Mouse (Mus musculus) frontal cortex, postnatal 14 days (tissue): ENCODE data around the gene Nr2f6.

Source experiments
- DNase-seq, 2 experiments: peaks; one replicate each; pipeline ENCODE4 v3.0.0; 2022; ENCODE audit warnings: low spot score in 2 of 2

The Nr2f6 gene

DNA sequence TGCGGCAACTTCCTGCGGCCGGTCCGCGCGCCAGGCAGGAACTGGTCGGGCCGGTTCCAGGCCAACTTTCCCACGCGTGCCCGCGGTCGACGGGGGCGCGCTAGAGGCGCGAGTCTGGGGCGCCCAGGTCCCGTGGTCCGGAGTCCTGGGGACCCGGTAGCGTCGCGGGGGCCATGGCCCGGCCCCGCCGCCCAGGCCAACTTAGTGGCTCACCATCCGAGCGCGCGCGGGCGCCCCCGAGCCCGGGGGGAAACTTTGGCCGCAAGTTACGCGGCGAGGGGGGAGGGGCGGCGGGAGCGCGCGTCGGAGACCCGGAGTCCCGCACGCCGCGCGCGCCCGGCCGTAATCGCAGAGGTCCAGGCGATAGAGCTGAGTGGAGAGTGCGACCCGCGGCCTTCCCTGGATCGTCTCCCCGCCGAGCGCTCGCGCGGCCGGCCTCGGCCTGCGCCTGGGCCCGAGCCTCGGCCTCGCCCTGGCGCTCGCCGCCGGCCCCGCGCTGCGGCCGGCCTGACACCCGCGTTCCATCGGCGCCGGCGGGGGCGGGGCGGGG, at the start of gene Nr2f6:
Gene Nr2f6 (minus strand): TSS at position 540 of the 550 bp plus-strand sequence.
- DNase-seq = no peak

GRCm38 (mm10) chr8:71422121-71422520, 40.4 kb upstream of the Nr2f6 start:
- DNase-seq = no peak

DNA sequence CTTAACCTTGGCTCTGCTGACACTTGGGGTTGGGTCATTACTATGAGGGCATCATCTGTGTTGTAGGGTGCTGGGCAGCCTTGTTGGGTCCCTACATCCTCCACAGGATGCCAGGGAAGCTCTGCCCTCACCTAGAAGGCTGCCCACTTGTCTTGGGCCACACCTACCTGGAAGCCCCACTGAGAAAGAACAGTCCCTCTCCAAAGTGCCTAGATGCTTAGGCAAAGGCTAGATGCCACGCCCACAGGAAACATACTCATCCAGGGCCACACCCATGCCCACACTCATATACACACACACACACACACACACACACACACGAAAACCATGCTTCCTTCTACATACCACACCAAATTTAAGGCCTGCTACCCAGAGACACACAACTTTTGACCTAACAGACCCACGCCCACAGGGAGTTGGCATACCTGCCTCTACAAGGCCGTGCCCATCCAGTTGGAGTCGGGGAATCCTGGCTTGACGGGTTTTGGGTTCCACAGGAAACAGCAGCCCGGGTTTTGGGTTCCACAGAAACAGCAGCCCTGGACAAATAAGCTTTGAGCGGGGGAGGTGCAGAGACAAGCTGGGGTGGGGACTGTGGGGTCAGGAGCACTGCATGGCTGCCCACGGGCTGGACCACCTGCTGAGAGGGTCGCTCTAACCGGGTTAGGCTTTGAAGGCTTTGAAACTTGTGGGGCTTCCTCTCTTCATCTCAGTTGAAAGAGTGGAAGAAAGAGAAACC, 29.9 kb upstream of the Nr2f6 start:
- no peak for DNase-seq

- no peak for DNase-seq
Observed at GRCm38 (mm10) chr8:71408231-71408630, 26.5 kb upstream of the Nr2f6 start.

DNA sequence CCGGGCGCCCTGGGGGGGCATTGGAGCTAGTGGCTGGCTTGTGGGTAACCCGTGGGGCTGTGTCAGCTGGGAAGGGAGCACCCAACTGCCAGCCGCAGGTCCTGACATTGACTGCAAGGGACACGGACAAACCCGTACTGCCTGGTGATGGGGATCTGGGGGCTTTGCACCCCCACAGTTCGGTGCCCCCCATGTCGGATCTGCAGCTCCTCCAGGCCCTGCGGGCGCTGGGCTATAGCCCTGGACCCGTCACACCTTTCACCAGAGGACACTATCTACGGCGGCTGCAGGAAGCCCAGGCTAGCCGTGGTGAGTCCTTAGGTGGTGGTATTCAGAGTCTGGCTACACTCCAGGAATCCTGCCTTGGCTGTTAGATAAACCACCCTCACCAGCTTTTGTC, 25.7 kb upstream of the Nr2f6 start:
- DNase-seq = no peak

GRCm38 (mm10) chr8:71406099-71407015, 24.6 kb upstream of the Nr2f6 start:
- no peak for DNase-seq

DNA sequence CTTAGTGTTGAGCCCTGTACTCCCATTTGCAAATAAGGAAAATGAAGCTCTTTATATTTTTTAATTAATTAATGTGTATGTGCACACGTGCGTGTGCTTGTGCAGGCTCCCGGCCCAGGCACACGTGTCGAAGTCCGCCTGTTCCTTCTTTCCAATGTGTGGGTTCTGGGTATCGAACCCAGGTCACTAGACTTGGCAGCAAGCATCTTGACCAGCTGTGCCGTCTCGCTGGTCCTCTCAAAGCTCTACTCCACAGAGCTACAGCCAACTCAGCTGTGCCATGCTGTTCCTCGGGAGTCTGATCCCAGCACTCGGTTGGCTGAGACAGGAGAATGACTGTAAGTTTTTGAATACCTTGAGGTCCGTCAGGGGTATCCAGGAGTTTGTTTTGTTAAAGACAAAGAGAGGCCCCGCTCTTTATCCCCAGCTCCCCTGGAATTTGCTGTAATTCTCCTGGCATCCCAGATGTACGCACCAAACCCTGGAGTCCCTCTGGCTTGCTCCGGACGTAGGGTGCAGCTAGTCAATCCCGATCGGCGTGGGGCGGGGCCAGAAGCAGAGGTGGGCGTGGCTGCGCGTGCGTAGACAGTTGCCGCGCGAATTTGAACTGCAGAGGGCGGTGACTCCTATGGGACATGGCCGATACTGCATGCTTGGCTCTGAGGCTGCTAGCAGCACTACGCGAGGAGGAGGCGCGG, 23.8 kb upstream of the Nr2f6 start, which contains the start of gene Ankle1:
Gene Ankle1 (plus strand): TSS at position 610 of the 698 bp plus-strand sequence.
- DNase-seq = peak; percentile 87 to 93

- no peak for DNase-seq
Observed at GRCm38 (mm10) chr8:71404951-71405351, 23.2 kb upstream of the Nr2f6 start.

DNA sequence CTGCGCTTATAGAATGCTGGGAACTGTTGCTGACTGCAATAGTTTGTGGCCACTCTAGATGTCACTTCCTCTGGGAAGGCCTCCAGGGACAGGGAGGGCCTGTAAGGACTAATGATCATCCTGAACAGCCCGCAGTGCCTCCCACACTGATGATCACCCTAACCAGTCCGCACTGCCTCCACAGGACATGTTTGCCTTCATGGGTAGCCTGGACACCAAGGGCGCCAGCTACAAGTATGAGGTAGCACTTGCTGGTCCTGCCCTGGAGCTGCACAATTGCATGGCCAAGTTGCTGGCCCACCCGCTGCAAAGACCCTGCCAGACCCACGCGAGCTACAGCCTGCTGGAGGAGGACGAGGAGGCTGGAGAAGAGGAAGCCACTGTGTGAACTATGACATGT, 22.3 kb upstream of the Nr2f6 start:
- no peak for DNase-seq

DNA sequence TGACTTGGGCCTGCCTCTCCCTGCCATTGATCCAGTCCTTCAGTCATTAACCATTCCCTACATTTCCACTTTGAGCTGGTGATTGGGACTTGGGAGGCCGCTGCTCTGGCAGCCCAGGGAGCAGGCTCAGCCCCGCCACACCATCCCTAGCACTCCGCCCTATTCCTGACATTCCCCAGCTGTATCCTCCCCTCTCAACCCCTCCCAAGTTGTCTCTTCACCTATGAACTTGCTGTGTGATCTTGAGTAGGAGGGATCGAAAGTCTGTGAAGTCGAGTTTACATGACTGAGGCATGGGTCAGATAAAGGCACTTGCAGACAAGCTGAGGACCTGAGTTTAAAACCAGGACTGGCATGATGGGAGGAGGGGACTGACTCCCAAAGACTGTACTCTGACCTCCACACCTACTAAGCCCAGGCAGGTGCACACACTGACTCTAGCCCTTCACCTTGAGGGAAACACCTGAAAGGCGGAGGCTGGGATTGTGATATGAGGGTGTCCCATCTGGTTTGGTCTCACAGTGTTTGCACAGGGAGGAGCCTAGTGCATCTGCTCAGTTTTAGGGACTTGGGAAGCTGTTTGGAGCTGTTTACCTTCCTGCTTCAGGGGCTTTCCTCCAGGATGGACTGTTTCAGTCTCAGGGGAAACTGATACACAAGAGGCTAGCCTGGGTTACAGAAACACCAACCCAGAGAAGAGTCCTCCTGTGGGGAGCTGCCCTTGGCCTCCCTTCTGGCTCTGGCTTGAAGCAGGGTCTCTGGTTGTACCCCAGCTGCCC, 21.5 kb upstream of the Nr2f6 start:
- DNase-seq = no peak

GRCm38 (mm10) chr8:71402446-71402964, 20.7 kb upstream of the Nr2f6 start:
- DNase-seq = no peak

DNA sequence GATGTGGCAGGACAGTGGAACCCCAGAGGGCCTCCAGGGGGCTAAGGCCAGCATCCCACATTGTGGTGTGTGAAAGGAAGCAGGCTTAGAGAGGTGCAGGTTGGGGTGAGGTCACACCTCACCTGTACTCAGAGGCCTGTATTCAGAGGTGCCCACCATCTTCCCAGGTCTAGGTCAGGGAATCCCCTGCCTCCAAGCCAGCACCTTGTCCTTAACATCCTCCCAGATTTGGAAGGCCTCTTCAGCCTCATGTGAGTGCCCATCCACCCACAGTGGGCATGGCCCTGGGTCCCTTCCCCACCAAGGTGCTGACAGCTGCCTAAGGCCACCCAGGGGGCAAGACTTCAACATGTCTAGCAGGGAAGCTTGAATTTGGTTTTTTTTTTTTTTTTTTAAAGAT, 19.7 kb upstream of the Nr2f6 start:
- no peak for DNase-seq

DNA sequence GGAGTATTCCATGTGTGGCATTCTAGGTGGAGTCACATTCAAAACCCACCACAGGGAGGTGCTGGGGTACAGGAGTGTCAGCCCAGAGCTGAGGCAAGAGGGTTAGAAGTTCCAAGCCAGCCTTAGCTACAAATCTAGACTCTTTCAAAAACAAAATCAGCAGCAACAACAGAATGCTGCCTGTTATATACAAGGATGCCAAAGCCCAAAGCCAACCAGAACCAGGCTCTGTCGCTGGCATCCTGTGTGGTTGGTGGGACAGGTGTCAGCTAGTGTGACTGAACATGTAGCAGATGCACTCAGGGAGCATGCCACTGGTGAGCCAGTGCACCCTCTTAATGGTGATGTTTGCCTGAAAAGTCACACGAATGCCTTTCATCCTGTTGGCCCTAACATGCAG, 19.1 kb upstream of the Nr2f6 start:
- DNase-seq = no peak

DNA sequence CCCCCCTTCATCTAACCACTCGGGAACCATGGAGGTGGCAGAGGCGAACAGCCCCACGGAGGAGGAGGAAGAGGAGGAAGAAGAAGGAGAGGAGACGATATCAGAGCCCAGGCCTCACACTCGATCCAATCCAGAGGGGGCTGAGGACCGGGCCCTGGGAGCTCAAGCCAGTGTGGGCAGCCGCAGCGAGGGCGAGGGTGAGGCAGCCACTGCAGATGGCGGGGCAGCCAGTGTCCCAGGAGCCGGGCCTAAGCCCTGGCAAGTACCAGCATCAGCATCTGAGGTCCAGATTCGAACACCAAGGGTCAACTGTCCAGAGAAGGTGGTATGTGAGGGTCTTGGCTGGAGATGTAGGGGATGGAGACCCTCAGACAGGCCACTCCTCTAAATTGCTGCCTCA, 15.9 kb upstream of the Nr2f6 start:
- DNase-seq = no peak

GRCm38 (mm10) chr8:71396639-71397305, 15.0 kb upstream of the Nr2f6 start, which contains the start of gene Babam1:
Gene Babam1, plus strand, starts transcription at chr8:71396861.
- DNase-seq = peak; percentile 91

DNA sequence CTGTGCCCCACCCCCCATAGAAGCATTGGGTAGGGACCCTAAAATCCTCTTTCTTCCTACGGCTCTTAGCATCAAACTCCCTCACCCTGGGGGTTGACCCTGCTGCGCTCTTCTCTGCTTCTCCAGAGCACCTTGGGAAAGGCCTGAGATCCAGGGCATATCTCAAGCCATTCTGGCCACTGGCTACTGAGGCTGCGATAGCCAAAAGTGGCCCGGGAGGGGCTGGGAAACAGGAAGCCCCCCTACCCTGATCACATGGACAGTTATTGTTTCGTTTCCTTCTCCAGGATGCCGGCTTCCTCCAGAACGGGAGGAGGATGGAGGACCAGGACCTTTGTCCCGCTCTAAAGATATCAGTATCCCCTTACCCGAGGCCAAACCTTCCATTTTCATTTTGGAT, 13.9 kb upstream of the Nr2f6 start, which contains the start of gene Ushbp1:
Gene Ushbp1 (minus strand): TSS at position 174 of the 400 bp plus-strand sequence.
- no peak for DNase-seq

DNA sequence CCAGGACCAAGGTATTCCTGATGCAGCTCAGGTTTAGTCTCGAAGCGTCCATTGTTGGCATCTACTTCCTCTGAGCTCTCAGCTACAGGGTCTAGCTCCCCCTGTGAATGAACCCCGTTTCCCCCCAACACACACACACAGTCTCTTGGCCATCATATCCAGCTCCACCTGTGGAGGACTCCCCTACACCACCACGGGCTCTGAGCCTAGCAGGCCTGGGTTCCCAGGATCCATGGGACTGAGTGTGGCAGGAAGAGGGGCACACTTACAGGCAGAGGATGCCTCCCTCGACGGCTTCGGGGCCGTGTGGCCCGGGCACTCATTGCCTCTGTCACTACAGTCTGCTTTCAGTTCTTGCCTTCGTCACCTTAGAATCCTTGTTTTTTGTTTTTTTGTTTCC, 13.3 kb upstream of the Nr2f6 start:
- peak in 1 of 2 experiments; percentile 3 for DNase-seq

GRCm38 (mm10) chr8:71394481-71394880, 12.7 kb upstream of the Nr2f6 start:
- DNase-seq = peak in 1 of 2 experiments; percentile 5

DNA sequence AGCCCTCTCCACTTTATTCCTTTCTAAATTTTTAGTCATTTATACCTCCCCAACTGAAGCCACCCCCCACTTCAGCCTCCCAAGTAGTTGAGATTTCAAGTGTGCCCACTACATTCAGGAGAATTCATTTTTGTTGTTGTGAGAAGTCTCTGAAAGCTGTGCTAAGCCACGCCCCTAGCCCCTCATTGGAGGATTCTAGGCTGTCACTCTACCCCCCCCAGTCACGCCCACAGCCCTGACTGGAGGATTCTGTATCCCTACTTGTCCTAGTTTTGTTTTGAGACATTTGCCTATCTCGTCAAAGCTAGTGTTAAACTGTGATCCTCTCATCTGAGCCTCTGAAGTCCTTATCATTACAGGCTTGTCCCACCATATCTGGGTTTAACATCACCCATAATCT, 11.1 kb upstream of the Nr2f6 start:
- peak in 1 of 2 experiments; percentile 3 for DNase-seq

GRCm38 (mm10) chr8:71392391-71392790, 10.6 kb upstream of the Nr2f6 start:
- DNase-seq = peak in 1 of 2 experiments; percentile 1
